Mouse (Mus musculus): ENCODE data around the gene Sppl2b. TPM values are rescaled to one million over a fixed set of nuclear protein-coding genes. Genes with fewer than 3 reads are reported as not detected.

The Sppl2b gene
- polyA plus RNA-seq, 1 experiment from 2014 or later = 30.4 TPM

- no peak for DNase-seq (ENCODE audit: low spot score)
- Histone ChIP-seq H3K36me3 (ENCODE audit: control insufficient read depth, insufficient read depth, low read length) (peaks cover 74% of the 10 kb centered on the region), H3K4me1 (ENCODE audit: control insufficient read depth, insufficient read depth, low read length) (peaks cover 7% of the 10 kb centered on the region), H3K27me3 (replicated peaks; ENCODE audit: control insufficient read depth, insufficient read depth, low read length) (no peaks in the 10 kb centered on the region), H3K9me3 (replicated peaks; ENCODE audit: control insufficient read depth, low read length) (no peaks in the 10 kb centered on the region), H3K9ac (ENCODE audit: low read length) (0 out of 2 replicates have a peak overlapping the region, but pooled peaks have one; percentile 8), H3K27ac (ENCODE audit: low read depth, low read length) (no peak overlapping the region), H3K4me3 (ENCODE audit: low read depth, low read length) (no peak overlapping the region), H3K4me2 (ENCODE audit: low read length) (no peak overlapping the region)
- WGBS = 95% methylated on average over 10 of the region's 10 CpGs
- ATAC-seq = no peak
Measured at GRCm38 (mm10) chr10:80903282-80903681, 48.2 kb downstream of the Sppl2b start.

- H3K9me3 ChIP-seq (replicated peaks; ENCODE audit: control insufficient read depth, low read length) = no peaks in the 10 kb centered on the region
- DNase-seq (ENCODE audit: low spot score) = no peak
- 87% methylated on average over 28 of the region's 28 CpGs for WGBS
- H3K4me2 ChIP-seq (ENCODE audit: low read length) = no peak overlapping the region
- no peaks in the 10 kb centered on the region for H3K27me3 ChIP-seq (replicated peaks; ENCODE audit: control insufficient read depth, insufficient read depth, low read length)
- H3K9ac ChIP-seq (ENCODE audit: low read length) = no peak overlapping the region
- peaks cover 74% of the 10 kb centered on the region for H3K36me3 ChIP-seq (ENCODE audit: control insufficient read depth, insufficient read depth, low read length)
- ATAC-seq = no peak
- H3K4me3 ChIP-seq (ENCODE audit: low read depth, low read length) = no peak overlapping the region
- peaks cover 7% of the 10 kb centered on the region for H3K4me1 ChIP-seq (ENCODE audit: control insufficient read depth, insufficient read depth, low read length)
- H3K27ac ChIP-seq (ENCODE audit: low read depth, low read length) = no peak overlapping the region
Measured at GRCm38 (mm10) chr10:80904004-80904693, 49.1 kb downstream of the Sppl2b start.

- Histone ChIP-seq H3K4me3 (ENCODE audit: low read depth, low read length) (no peak overlapping the region), H3K4me2 (ENCODE audit: low read length) (no peak overlapping the region), H3K27ac (ENCODE audit: low read depth, low read length) (no peak overlapping the region), H3K4me1 (ENCODE audit: control insufficient read depth, insufficient read depth, low read length) (peaks cover 3% of the 10 kb centered on the region), H3K9me3 (replicated peaks; ENCODE audit: control insufficient read depth, low read length) (no peaks in the 10 kb centered on the region), H3K36me3 (ENCODE audit: control insufficient read depth, insufficient read depth, low read length) (peaks cover 74% of the 10 kb centered on the region), H3K9ac (ENCODE audit: low read length) (no peak overlapping the region), H3K27me3 (replicated peaks; ENCODE audit: control insufficient read depth, insufficient read depth, low read length) (no peaks in the 10 kb centered on the region)
- no peak for ATAC-seq
- WGBS = 92% methylated on average over 11 of the region's 11 CpGs
- DNase-seq (ENCODE audit: low spot score) = no peak
Measured at GRCm38 (mm10) chr10:80904709-80905108, 49.6 kb downstream of the Sppl2b start.

- H3K9me3 ChIP-seq (replicated peaks; ENCODE audit: control insufficient read depth, low read length) = no peaks in the 10 kb centered on the region
- DNase-seq (ENCODE audit: low spot score) = no peak
- no peak overlapping the region for H3K27ac ChIP-seq (ENCODE audit: low read depth, low read length)
- H3K4me3 ChIP-seq (ENCODE audit: low read depth, low read length) = no peak overlapping the region
- H3K4me1 ChIP-seq (ENCODE audit: control insufficient read depth, insufficient read depth, low read length) = no peaks in the 10 kb centered on the region
- H3K9ac ChIP-seq (ENCODE audit: low read length) = no peak overlapping the region
- no peak overlapping the region for H3K4me2 ChIP-seq (ENCODE audit: low read length)
- WGBS = 96% methylated on average over 22 of the region's 22 CpGs
- peaks cover 91% of the 10 kb centered on the region for H3K36me3 ChIP-seq (ENCODE audit: control insufficient read depth, insufficient read depth, low read length)
- no peak for ATAC-seq
- H3K27me3 ChIP-seq (replicated peaks; ENCODE audit: control insufficient read depth, insufficient read depth, low read length) = no peaks in the 10 kb centered on the region
Measured at GRCm38 (mm10) chr10:80909375-80910162, 54.5 kb downstream of the Sppl2b start.

GRCm38 (mm10) chr10:80911354-80911753 lies 56.3 kb downstream of the Sppl2b start:
- H3K27ac ChIP-seq (ENCODE audit: low read depth, low read length) = no peak overlapping the region
- peaks cover 83% of the 10 kb centered on the region for H3K36me3 ChIP-seq (ENCODE audit: control insufficient read depth, insufficient read depth, low read length)
- 94% methylated on average over 4 of the region's 4 CpGs for WGBS
- no peaks in the 10 kb centered on the region for H3K4me1 ChIP-seq (ENCODE audit: control insufficient read depth, insufficient read depth, low read length)
- H3K4me3 ChIP-seq (ENCODE audit: low read depth, low read length) = no peak overlapping the region
- no peaks in the 10 kb centered on the region for H3K27me3 ChIP-seq (replicated peaks; ENCODE audit: control insufficient read depth, insufficient read depth, low read length)
- no peak overlapping the region for H3K4me2 ChIP-seq (ENCODE audit: low read length)
- no peak overlapping the region for H3K9ac ChIP-seq (ENCODE audit: low read length)
- ATAC-seq = no peak
- DNase-seq (ENCODE audit: low spot score) = no peak
- no peaks in the 10 kb centered on the region for H3K9me3 ChIP-seq (replicated peaks; ENCODE audit: control insufficient read depth, low read length)

GRCm38 (mm10) chr10:80911891-80912290 lies 56.8 kb downstream of the Sppl2b start:
- Histone ChIP-seq H3K36me3 (ENCODE audit: control insufficient read depth, insufficient read depth, low read length) (peaks cover 81% of the 10 kb centered on the region), H3K4me3 (ENCODE audit: low read depth, low read length) (no peak overlapping the region), H3K4me1 (ENCODE audit: control insufficient read depth, insufficient read depth, low read length) (no peaks in the 10 kb centered on the region), H3K9me3 (replicated peaks; ENCODE audit: control insufficient read depth, low read length) (no peaks in the 10 kb centered on the region), H3K27me3 (replicated peaks; ENCODE audit: control insufficient read depth, insufficient read depth, low read length) (no peaks in the 10 kb centered on the region), H3K4me2 (ENCODE audit: low read length) (no peak overlapping the region), H3K9ac (ENCODE audit: low read length) (no peak overlapping the region), H3K27ac (ENCODE audit: low read depth, low read length) (no peak overlapping the region)
- DNase-seq (ENCODE audit: low spot score) (no peak), ATAC-seq (no peak)

GRCm38 (mm10) chr10:80913364-80914011 lies 58.4 kb downstream of the Sppl2b start:
- H3K9ac ChIP-seq (ENCODE audit: low read length) = no peak overlapping the region
- H3K27ac ChIP-seq (ENCODE audit: low read depth, low read length) = no peak overlapping the region

GRCm38 (mm10) chr10:80914253-80914656 lies 59.2 kb downstream of the Sppl2b start:
- H3K4me1 ChIP-seq (ENCODE audit: control insufficient read depth, insufficient read depth, low read length) = peaks cover 4% of the 10 kb centered on the region
- no peaks in the 10 kb centered on the region for H3K27me3 ChIP-seq (replicated peaks; ENCODE audit: control insufficient read depth, insufficient read depth, low read length)
- ATAC-seq (no peak), DNase-seq (ENCODE audit: low spot score) (no peak)
- 91% methylated on average over 5 of the region's 5 CpGs for WGBS
- H3K4me3 ChIP-seq (ENCODE audit: low read depth, low read length) = no peak overlapping the region
- no peak overlapping the region for H3K4me2 ChIP-seq (ENCODE audit: low read length)
- H3K36me3 ChIP-seq (ENCODE audit: control insufficient read depth, insufficient read depth, low read length) = peaks cover 57% of the 10 kb centered on the region
- no peaks in the 10 kb centered on the region for H3K9me3 ChIP-seq (replicated peaks; ENCODE audit: control insufficient read depth, low read length)
- H3K27ac ChIP-seq (ENCODE audit: low read depth, low read length) = no peak overlapping the region
- H3K9ac ChIP-seq (ENCODE audit: low read length) = no peak overlapping the region

More at GRCm38 (mm10) chr10:80913364-80914011, 58.4 kb downstream of the Sppl2b start:
- Histone ChIP-seq H3K4me2 (ENCODE audit: low read length) (no peak overlapping the region), H3K27me3 (replicated peaks; ENCODE audit: control insufficient read depth, insufficient read depth, low read length) (no peaks in the 10 kb centered on the region), H3K9me3 (replicated peaks; ENCODE audit: control insufficient read depth, low read length) (no peaks in the 10 kb centered on the region), H3K36me3 (ENCODE audit: control insufficient read depth, insufficient read depth, low read length) (peaks cover 65% of the 10 kb centered on the region), H3K4me1 (ENCODE audit: control insufficient read depth, insufficient read depth, low read length) (peaks cover 4% of the 10 kb centered on the region), H3K4me3 (ENCODE audit: low read depth, low read length) (no peak overlapping the region)
- WGBS = 93% methylated on average over 7 of the region's 8 CpGs
- DNase-seq (ENCODE audit: low spot score) (no peak), ATAC-seq (no peak)
